Mouse (Mus musculus): ENCODE data around the gene 1110065P20Rik.

The 1110065P20Rik gene

DNA sequence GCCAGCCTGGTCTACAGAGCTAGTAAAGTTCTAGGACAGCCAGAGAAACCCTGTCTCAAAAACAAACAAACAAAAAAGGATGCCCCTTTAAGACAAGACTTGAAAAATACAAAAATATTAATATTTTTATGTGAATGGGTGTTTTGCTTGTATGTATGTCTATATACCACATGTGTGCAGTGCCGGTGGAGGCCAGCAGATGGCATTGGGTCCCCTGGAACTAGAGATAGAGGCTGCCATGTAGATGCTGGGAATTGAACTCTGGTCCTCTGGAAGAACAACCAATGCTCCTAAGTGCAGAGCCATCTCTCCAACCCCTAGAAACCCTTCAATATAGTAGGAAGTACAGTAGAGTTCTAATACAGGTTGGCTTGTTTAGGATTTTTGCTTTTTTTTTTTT lies 10.0 kb downstream of the 1110065P20Rik start:
- no peak for DNase-seq

DNA sequence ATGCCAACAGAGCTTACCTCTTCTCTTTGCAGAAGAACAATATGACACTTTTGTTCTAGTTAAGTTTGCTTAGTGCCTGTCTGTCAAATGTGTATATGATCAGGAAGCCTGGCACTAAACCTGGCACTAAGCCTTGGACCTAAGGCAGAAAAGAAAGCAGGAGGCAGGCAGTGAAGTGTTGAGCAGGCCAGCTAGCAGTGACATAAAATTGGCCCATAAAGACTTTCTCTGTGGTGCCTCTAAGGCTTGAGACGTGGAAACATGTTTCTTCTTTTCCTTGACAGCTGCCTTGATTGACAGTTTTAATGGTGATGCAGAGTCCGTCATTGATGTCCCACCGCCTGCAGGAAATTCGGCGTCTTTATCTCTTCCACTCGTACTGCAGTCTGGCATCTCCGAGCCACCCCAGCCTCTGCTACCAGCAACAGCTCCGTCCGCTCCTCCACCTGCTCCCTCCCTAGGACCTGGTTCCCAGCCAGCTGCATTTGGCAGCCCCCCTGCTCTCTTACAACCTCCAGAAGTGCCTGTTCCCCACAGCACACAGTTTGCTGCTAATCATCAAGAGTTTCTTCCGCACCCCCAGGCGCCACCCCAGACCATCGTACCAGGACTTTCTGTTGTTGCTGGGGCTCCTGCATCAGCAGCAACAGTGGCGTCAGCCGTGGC lies 12.8 kb downstream of the 1110065P20Rik start:
- DNase-seq = no peak

DNA sequence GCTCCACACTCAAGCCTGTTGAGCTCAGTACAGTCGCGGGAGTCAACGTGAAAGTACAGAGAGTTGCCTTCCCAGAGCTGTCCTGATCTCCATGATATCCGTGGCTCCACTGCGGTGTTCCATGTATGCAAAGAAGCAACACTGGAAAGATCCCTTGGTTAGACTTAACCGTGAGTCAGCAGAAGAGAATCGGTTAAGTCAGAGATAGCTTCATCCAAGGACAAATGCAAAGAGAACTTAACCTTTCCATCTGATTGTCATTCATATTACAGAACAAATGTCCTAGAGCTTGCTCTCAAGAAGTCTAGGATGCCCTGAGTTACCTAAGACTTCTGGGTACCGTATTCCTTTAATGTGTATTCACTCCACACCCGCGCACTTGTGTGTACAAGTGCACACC lies 18.2 kb downstream of the 1110065P20Rik start:
- no peak for DNase-seq

DNA sequence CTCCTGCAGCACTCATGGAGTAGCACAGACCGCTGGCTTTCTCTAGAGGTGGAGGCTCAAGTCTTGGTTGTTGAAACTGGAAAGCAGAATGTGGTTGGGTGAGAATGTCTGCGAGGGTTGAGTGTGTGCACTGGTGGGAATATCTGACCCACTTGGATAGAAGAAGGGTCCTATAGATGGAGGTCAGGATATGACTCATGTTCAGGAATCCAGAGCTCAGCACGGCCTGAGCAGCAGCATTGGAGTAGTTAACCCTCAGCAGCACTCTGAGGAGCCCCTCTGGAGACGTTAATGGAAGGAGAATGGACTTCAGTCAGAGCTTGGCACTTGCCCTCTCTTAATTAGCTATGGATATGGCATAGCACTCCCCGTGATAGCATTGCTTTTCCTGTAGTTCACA lies 21.3 kb downstream of the 1110065P20Rik start:
- no peak for DNase-seq

DNA sequence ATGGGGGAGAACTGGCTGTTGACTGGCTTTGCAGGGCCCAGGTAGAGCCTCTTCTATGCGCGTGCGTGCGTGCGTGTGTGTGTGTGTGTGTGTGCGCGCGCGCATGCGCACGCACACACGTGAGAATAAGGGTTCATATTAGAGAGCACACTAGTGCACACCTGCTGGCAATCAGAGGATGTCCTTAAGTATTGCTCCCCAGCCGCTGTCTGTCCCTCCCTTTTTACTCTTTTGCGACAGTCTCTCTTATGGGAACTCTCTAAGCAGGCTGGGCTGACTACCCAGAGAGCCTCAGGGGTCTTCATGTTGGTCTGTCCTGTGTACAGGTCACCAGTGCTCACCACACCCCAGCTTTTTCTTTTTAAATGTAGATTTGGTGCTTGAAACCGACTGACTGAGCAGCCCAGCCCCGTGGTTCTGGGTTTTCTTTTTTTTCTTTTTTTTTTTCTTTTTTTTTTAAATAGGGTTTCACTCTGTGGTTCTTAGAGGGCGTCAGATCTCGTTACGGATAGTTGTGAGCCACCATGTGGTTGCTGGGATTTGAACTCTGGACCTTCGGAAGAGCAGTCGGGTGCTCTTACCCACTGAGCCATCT lies 25.5 kb downstream of the 1110065P20Rik start:
- DNase-seq = no peak

DNA sequence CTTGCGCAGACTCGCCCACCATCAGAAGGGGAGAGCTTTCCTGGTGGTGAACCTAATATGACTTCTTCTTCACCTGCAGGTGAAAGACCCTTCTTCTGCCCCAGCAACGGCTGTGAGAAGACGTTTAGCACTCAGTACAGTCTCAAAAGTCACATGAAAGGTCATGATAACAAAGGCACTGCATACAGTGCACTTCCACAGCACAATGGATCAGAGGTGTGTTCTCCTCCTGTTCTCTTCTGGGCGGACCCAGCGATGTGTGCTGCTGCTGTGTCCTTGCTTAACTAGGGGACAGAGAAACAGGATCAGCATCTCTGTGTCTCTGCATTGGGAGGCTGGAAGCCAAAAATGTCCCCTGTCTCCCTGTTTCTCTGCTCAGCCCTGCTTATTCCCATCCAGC lies 26.0 kb downstream of the 1110065P20Rik start:
- no peak for DNase-seq

DNA sequence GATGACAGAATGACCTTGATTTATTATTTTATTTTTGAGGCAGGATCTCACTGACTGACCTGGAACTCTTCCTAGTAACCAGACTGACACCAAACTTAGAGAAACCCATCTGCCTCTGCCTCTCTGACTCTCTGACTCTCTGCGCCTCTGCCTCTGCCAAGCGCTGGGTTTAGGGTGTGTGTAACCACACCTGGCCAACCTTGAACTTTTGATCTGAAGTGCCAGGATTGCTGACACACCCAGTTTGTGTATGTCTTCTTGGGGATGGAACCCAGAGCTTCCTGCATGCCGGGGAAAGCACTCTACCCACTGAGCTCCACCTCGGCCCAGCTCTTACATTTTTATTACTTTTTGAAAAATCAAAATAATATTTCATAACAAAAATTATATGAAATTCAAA lies 32.2 kb downstream of the 1110065P20Rik start:
- DNase-seq = no peak

DNA sequence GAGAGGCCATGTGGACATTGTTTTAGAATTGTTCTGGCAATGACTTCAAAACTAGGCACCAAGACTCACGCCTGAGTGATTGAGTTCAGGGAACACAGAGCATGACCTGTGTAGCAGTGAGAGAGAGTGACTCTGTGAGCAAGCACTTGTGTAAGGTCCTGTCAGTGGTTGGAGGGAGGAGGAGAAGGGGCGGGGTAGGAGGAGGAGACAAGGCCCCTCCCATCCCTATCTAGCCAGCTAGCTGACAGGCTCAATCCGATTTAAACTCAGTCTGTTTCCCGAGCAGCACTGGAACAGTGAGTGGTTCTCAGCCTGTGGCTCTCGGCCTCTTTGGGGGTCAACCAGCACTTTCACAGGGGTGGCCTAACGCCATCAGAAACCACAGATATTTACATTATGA lies 33.2 kb downstream of the 1110065P20Rik start:
- DNase-seq = peak; percentile 34

DNA sequence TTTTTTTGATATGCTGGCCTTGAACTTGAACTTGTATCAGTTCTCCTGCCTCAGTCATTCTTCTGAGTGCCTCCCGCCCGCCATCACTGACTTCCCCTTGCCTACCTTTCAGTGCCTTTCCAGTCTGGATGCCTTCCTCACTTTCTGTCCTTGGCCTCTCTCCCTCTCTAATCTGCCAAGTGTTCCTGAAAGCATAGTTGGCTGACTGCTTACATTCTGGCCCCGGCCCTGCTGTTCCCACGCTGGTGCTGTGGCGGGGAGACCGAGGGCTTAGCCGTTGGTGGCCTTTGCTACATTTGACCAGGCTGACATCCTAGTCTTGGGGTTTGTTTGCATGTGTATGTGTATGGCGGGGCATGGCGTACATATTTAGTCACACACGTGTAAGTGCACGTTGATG lies 35.1 kb downstream of the 1110065P20Rik start:
- no peak for DNase-seq

DNA sequence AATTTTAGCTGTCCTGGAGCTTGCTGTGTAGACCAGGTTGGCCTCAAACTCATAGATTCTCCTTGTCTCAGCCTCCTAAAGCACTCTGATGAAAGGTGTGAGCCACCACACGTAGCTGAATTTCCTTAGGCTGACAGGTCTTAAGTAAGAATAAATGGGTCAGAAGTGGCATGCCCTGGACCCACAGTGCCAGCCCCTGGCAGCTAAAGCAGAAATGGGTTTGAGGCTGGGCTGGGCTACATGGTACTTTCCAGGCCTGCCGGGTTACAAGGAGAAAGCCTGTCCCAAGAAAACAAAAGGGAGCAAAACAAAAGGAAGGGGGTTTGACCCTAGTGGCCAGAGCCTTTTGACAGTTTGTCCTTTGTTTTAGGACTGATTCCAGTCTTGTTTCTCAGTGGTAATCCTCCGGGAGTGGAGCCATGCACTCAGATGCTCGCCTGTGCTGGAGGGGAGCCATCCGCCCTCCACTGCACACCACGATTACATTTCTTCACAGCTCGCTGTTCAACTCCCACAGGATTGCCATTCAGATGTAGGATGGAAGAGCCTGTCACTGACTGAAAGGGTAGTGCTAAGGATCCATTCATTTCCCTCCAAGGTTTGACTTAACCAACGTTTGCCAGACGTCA lies 39.5 kb downstream of the 1110065P20Rik start:
- DNase-seq = peak; percentile 83

DNA sequence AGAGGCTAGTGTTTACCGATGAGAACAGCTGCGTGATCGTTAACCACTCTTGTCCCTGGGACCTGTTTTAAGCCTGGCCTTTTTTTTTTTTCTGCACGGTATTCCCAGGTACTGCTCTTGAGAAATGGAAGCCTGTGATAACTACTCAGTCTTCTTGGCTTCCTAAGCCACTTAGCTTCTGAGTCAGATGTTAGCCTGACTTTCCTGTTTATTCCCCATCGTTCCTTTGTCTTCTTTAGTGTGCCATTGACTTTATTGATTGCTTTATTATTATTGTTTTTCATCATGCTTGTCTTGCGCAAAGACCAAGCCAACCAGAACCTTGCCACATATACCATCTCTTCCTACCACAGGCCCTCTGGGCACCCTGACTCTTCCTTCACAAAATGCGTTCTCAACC lies 40.9 kb downstream of the 1110065P20Rik start:
- no peak for DNase-seq

DNA sequence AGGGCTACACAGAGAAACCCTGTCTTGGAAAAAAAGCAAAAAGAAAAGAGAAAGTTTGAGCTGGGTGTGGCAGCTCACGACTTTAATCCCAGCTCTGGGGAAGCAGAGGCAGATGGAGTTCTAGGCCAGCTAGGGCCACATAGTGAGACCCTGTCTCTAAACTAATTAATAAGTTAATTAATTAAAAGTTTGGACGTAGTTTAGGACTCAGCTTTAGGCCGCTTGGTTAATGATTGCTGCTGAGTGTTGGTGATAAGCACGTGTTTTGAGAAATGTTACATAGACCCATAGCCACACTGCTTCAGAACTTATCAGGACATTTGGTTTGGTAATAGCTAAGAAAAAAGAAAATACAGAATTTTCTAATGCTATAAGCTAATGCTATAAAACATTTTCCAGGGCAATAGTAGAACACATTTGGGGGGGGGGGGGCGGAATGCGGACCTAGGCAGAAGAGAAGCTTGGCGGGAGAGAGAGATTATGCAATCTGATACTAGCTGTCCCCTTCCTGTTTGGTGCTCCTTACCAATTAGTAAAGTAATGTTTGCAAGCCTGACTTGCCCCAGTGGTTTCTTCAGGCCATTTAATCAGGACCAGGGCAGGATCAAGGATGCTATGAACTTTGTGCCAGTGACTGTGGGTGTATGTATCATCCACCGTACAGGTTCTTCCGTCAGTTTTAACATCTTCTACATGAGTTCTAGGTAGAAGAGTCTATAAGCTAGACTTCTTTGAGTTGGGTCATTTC lies 41.7 kb downstream of the 1110065P20Rik start:
- DNase-seq = no peak

DNA sequence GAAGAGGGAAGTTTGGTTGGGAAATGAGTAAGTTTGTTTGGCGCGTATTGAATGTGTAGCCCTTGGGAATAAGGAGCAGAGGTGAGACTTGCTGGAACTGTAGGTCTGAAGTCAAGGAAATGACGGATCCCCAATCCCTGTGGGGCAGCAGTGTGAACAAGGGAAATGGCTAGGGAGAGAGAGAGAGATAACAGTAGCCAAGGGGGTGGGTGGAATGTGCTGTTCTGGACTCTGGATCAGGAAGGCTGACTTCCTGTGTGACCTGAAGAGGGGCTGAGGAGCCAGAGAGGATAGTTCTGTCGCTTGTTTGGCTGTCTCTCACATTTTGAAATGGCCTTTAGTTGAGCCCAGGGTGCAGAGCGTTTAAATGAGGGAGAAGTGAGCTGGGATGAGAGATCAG lies 42.5 kb downstream of the 1110065P20Rik start:
- DNase-seq = no peak

DNA sequence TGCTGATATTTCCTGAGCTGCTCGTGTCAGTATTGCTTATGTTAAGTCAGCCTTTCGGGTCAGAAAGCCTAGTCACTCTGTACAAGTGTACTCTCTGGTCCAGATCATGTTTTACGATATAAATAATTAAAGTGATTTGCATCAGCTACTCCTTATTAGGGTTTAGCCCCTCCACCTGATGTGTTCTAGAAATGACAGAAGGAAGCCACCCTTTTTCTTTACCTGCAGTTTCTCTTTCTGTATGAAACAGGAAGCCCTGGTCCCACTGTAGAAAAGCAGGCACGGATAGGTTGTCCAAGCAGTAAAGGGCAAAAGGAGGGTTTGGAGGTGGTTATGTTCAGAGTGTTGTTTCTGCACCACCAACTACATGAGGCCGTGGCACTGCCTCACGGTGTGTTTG lies 47.6 kb downstream of the 1110065P20Rik start:
- DNase-seq = no peak

DNA sequence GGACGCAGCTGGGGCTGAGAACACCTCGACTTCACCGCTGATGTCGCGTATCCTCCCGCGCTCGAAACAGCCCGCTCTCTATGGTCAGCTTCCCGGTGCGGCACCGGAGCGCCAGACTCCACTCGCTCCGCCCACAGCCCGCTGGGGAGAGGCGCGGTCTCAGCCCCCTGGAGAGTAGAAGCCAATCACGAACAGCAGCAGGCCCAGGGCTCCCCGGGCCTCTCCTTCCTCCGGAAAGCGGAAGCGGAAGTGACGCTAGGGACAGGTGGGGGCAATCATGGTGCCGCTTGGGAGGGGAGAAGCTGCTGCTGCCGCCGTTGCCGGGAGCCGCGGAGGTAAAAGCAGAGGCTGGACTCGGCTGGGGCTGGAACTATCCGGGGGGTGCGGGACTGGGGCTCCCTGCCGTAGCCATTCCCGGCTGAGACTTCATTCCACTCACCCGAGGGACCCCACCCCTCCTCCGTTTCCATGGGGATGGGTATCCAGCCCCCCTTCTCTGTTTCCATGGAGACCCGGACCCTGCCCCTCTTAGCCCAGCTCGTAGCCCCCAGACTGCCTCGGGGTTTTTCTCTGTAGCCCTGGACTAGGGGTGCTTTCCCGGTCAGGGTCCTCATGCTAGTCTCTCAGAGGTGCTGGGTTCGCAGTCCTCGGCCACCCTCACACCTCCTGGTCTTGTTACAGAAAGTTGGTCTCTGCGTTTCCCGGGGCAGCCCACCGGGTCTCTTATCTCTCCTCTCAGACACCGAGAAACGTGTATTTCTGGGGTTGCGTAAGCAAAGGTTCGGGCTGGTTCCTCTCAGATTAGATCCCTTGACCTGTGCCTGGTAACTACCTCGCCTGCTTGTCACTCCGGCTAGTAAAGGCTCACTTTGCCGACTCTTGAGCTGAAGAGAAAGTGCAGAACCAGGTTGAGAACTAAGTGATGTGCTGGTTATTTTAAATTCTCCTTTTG lies 48.4 kb downstream of the 1110065P20Rik start:
- DNase-seq = peak; percentile 97

DNA sequence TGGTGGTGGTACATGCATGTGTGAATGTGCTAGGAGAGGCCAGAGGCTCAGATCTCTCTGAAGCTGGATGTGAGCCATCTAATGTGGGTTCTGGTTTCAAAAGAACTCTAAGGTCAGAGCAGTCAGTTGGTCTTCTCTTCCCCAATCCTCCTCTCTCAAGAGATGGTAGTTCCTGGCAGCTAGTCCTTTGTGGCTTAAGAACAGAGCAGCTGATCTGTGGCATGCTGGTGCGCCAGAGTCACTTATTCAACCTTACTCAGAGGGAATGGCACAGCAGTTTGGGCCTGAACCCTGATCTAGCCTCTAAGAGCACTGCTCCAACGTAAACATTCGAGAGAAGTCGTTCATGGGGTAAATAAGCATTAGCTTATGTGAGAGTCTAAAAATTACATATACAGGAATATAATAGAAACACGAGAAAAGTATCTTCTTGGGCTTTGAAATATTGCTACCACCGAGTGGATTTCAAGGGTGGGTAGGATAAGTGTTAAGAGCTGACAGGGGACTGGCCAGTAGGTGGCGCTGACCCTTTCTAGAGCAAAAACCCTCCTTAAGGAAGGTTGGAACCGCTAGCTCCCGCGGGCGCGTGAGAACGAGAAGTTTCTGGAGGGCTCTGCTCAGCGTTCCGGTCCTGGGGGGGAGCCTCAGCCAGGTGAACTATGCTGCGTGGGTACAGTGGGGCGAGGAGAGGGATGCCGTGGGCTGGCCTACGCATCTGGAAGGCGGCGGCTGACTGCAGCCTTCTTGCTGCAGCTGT lies 49.3 kb downstream of the 1110065P20Rik start, which contains the start of gene Mtf1:
Mtf1 (plus strand) TSS at position 553 of the 757 bp plus-strand sequence.
- DNase-seq = peak; percentile 88
